Mouse (Mus musculus): ENCODE measurements around the gene Krtap28-10.

GRCm38 (mm10) chr1:83059278-83059677 lies 17.0 kb upstream of the Krtap28-10 start, which contains the start of gene A030005K14Rik:
- TF ChIP-seq GATA1 (IDR thresholded peaks at IDR 0.05; ENCODE audit: borderline replicate concordance, low read length) = no peak
- no peak for TF ChIP-seq FLI1 (IDR thresholded peaks at IDR 0.05; ENCODE audit: low read length)
